Mouse (Mus musculus): ENCODE data around the gene Insl3. TPM values are rescaled to one million over a fixed set of nuclear protein-coding genes. Genes with fewer than 3 reads are reported as not detected.

The Insl3 gene
- 8.7 and 9.8 TPM in 2 replicates for total RNA-seq (2012; rRNA removed)
- total RNA-seq (2014; rRNA removed) = 1.9 and 3.0 TPM in 2 replicates
- polyA plus RNA-seq (2012; ENCODE audit: insufficient read length, low read depth) = 14.4 and 21.4 TPM in 2 replicates

DNA sequence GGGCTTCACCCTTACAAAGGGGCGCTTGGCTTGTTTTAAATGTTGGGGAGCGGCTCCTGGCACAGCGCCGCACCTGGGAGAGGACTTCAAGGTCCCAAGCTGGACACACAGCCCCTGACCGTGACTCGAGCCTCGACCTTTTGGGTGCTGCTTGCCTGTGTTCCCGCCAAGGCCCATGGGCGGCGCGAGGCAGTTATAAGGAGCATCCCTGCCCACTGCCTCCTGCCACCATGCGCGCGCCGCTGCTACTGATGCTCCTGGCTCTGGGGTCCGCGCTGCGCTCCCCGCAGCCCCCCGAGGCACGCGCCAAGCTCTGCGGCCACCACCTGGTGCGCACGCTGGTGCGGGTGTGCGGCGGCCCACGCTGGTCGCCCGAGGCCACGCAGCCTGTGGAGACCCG, at the start of gene Insl3:
TSS of gene Insl3 (plus strand) at position 187 of the 400 bp plus-strand sequence.
- Histone ChIP-seq H3K4me3 (replicated peaks in 1 of 3; ENCODE audit: low read depth in 2 of 3, low read length in 2 of 3, poor library complexity in 1 of 3) (no peak within 1 kb of the TSS), H3K9ac (ENCODE audit: insufficient read depth, low read depth) (no peak within 1 kb of the TSS), H3K27me3 (replicated peaks) (no peaks in the 10 kb centered on the region), H3K36me3 (replicated peaks in 1 of 2; ENCODE audit: control insufficient read depth in 1 of 2, insufficient read depth in 1 of 2, low read length in 1 of 2) (peaks cover 65 to 82% of the 10 kb centered on the region in 2 experiments), H3K4me1 (ENCODE audit: control insufficient read depth in 1 of 2, insufficient read depth in 2 of 2) (no peaks in the 10 kb centered on the region), H3K79me2 (replicated peaks; ENCODE audit: control insufficient read depth, extremely low read depth, insufficient read depth, poor library complexity, severe bottlenecking) (no peaks in the 10 kb centered on the region), H3K9me3 (replicated peaks; ENCODE audit: low read length) (peaks cover 12% of the 10 kb centered on the region), H3K4me2 (ENCODE audit: insufficient read depth, low read depth, poor library complexity, severe bottlenecking) (no peak within 1 kb of the TSS), H3K27ac (ENCODE audit: insufficient read depth, low read depth) (no peak within 1 kb of the TSS)
- dilution Hi-C loops (cut with MboI; ENCODE audit: extremely low pct_ligation_motif_present, extremely low pct_unique_long_range_greater_than_20kb, low sequenced_read_pairs) = no loop called here
- DNase-seq (ENCODE audit: extremely low read depth) = no peak
- no peak for TF ChIP-seq MAZ (IDR thresholded peaks at IDR 0.05; ENCODE audit: low read depth, low read length)
- TF ChIP-seq TBP (conservative IDR thresholded peaks at IDR 0.05; ENCODE audit: low read depth, low read length) = no peak
- no peak for TF ChIP-seq TCF12 (IDR thresholded peaks at IDR 0.05; ENCODE audit: low read depth, low read length)
- no peak for TF ChIP-seq ZC3H11A (IDR thresholded peaks at IDR 0.05; ENCODE audit: low read depth, low read length)
- no peak for TF ChIP-seq EP300 (IDR thresholded peaks at IDR 0.05; ENCODE audit: low read length)
- TF ChIP-seq ZNF384 (IDR thresholded peaks at IDR 0.05; ENCODE audit: low read depth, low read length) = no peak
- no peak for TF ChIP-seq POLR2AphosphoS2 (IDR thresholded peaks at IDR 0.05; ENCODE audit: low read depth, low read length)
- no peak for TF ChIP-seq MEF2A (IDR thresholded peaks at IDR 0.05; ENCODE audit: borderline replicate concordance, low read depth, low read length)
- no peak for TF ChIP-seq SMC3 (IDR thresholded peaks at IDR 0.05; ENCODE audit: low read depth, low read length)
- no peak for TF ChIP-seq NRF1 (IDR thresholded peaks at IDR 0.05; ENCODE audit: low read depth, low read length)
- TF ChIP-seq UBTF (IDR thresholded peaks at IDR 0.05; ENCODE audit: low read depth, low read length) = no peak
- TF ChIP-seq USF1 (IDR thresholded peaks at IDR 0.05; ENCODE audit: low read depth, low read length) = no peak
- no peak for TF ChIP-seq ZKSCAN1 (IDR thresholded peaks at IDR 0.05; ENCODE audit: borderline replicate concordance, low read depth, low read length)
- TF ChIP-seq MAX (IDR thresholded peaks at IDR 0.05; ENCODE audit: low read length) = no peak
- no peak for TF ChIP-seq RCOR1 (conservative IDR thresholded peaks at IDR 0.05; ENCODE audit: low read depth, low read length)
- no peak for TF ChIP-seq E2F4 (IDR thresholded peaks at IDR 0.05; ENCODE audit: insufficient replicate concordance, low read depth, low read length)
- no peak for TF ChIP-seq RAD21 (IDR thresholded peaks at IDR 0.05; ENCODE audit: low read depth, low read length)
- no peak for TF ChIP-seq CHD1 (IDR thresholded peaks at IDR 0.05; ENCODE audit: low read depth, low read length)
- in situ Hi-C loops (cut with MboI; ENCODE audit: low pct_ligation_motif_present, low pct_unique_long_range_greater_than_20kb, low sequenced_read_pairs) = no loop called here

DNA sequence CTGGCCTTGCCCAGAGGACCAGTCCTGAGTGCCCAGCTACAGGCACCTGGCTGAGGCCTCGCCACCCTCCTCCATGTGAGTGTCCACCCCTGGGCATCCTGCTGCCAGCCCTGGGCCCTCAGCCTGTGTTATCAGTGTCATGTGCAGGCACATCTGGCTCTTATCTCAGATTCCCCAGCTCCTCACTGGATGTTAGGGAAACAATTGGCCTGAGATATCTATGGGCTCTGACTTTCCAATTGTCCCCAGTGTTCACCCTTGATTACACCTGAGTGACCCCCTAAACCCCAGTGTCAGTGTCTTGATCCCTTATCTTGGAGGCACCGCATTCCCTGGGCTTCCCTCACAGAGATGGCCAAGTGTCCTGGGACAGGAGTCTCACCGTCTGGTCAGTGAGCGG, 49.7 kb upstream of the Insl3 start:
- TF ChIP-seq JUN (IDR thresholded peaks at IDR 0.05; ENCODE audit: insufficient read depth, low read depth, low read length) = no peak
- TF ChIP-seq BHLHE40 (IDR thresholded peaks at IDR 0.05; ENCODE audit: low read depth, low read length) = no peak
- TF ChIP-seq JUND (conservative IDR thresholded peaks at IDR 0.05; ENCODE audit: low read depth, low read length) = no peak
- no peak for TF ChIP-seq SMC3 (IDR thresholded peaks at IDR 0.05; ENCODE audit: low read depth, low read length)

More for the DNA sequence above, 49.7 kb upstream of the Insl3 start:
- DNase-seq (ENCODE audit: extremely low read depth) = no peak
- dilution Hi-C loops (cut with MboI; ENCODE audit: extremely low pct_ligation_motif_present, extremely low pct_unique_long_range_greater_than_20kb, low sequenced_read_pairs) = no loop called here
- Histone ChIP-seq H3K36me3 (replicated peaks in 1 of 2; ENCODE audit: control insufficient read depth in 1 of 2, insufficient read depth in 1 of 2, low read length in 1 of 2) (no peaks in the 10 kb centered on the region), H3K9ac (ENCODE audit: insufficient read depth, low read depth) (no peak overlapping the region), H3K9me3 (replicated peaks; ENCODE audit: low read length) (no peaks in the 10 kb centered on the region), H3K27ac (ENCODE audit: insufficient read depth, low read depth) (no peak overlapping the region), H3K4me2 (ENCODE audit: insufficient read depth, low read depth, poor library complexity, severe bottlenecking) (no peak overlapping the region), H3K4me3 (replicated peaks in 1 of 3; ENCODE audit: low read depth in 2 of 3, low read length in 2 of 3, poor library complexity in 1 of 3) (no peak overlapping the region), H3K79me2 (replicated peaks; ENCODE audit: control insufficient read depth, extremely low read depth, insufficient read depth, poor library complexity, severe bottlenecking) (no peaks in the 10 kb centered on the region), H3K27me3 (replicated peaks) (no peaks in the 10 kb centered on the region), H3K4me1 (ENCODE audit: control insufficient read depth in 1 of 2, insufficient read depth in 2 of 2) (peaks cover 27 to 59% of the 10 kb centered on the region in 2 experiments)
- in situ Hi-C loops (cut with MboI; ENCODE audit: low pct_ligation_motif_present, low pct_unique_long_range_greater_than_20kb, low sequenced_read_pairs) = no loop called here
